Mouse (Mus musculus): ENCODE measurements at regions not wholly inside any gene's neighbourhood (a gene's known extent, or its start where the extent isn't known, plus 50 kb on each side); places are given as distances from the start of the nearest gene placed in this dataset.

- TF ChIP-seq MAFK (IDR thresholded peaks at IDR 0.05; ENCODE audit: insufficient read depth, low read depth, low read length), result no peak
- TF ChIP-seq CHD2 (IDR thresholded peaks at IDR 0.05; ENCODE audit: low read depth, low read length), result no peak
- no peak for TF ChIP-seq ZC3H11A (IDR thresholded peaks at IDR 0.05; ENCODE audit: borderline replicate concordance, low read depth, low read length)
These were observed 428.1 kb upstream of the Zmiz1 start for GRCm38 (mm10) chr14:25030881-25031280.
